Mouse (Mus musculus): ENCODE data around the gene Elmod2. TPM values are rescaled to one million over a fixed set of nuclear protein-coding genes. Genes with fewer than 3 reads are reported as not detected.

Gene Elmod2
- 61.4 TPM for polyA plus RNA-seq (2014; fragmentation: Illumina TruSeq; extraction: RNeasy Lipid Tissue Mini Kit (QIAGEN cat#74804); ENCODE audit: low read depth, low replicate concordance)

GRCm38 (mm10) chr8:83331899-83332697 lies at the start of gene Elmod2:
Gene Elmod2 (minus strand): TSS chr8:83332486.

GRCm38 (mm10) chr8:83348263-83348662 lies 16.0 kb upstream of the Elmod2 start, which contains the start of gene Mgat4d:
Gene Mgat4d (plus strand): TSS chr8:83348471.

GRCm38 (mm10) chr8:83290176-83290575 lies 42.1 kb downstream of the Elmod2 start, which contains the start of gene Ucp1:
Gene Ucp1 (plus strand): TSS chr8:83290352.

Other genes with a start within 250 kb of the Elmod2 start
- 7.9 TPM for gene Tbc1d9, start 167.1 kb downstream of the Elmod2 start, polyA plus RNA-seq (2014; fragmentation: Illumina TruSeq; extraction: RNeasy Lipid Tissue Mini Kit (QIAGEN cat#74804); ENCODE audit: low read depth, low replicate concordance)
- gene Gm10645, start 166.3 kb downstream of the Elmod2 start, polyA plus RNA-seq (2014; fragmentation: Illumina TruSeq; extraction: RNeasy Lipid Tissue Mini Kit (QIAGEN cat#74804); ENCODE audit: low read depth, low replicate concordance) = not detected
- not detected for gene Ucp1, start 42.1 kb downstream of the Elmod2 start, polyA plus RNA-seq (2014; fragmentation: Illumina TruSeq; extraction: RNeasy Lipid Tissue Mini Kit (QIAGEN cat#74804); ENCODE audit: low read depth, low replicate concordance)
- not detected for gene Mgat4d, start 16.0 kb upstream of the Elmod2 start, polyA plus RNA-seq (2014; fragmentation: Illumina TruSeq; extraction: RNeasy Lipid Tissue Mini Kit (QIAGEN cat#74804); ENCODE audit: low read depth, low replicate concordance)
- gene Clgn, start 57.4 kb upstream of the Elmod2 start, polyA plus RNA-seq (2014; fragmentation: Illumina TruSeq; extraction: RNeasy Lipid Tissue Mini Kit (QIAGEN cat#74804); ENCODE audit: low read depth, low replicate concordance) = 0.76 TPM
- 144 TPM for gene Scoc, start 125.9 kb upstream of the Elmod2 start, polyA plus RNA-seq (2014; fragmentation: Illumina TruSeq; extraction: RNeasy Lipid Tissue Mini Kit (QIAGEN cat#74804); ENCODE audit: low read depth, low replicate concordance)
- not detected for gene Olfr370, start 203.3 kb upstream of the Elmod2 start, polyA plus RNA-seq (2014; fragmentation: Illumina TruSeq; extraction: RNeasy Lipid Tissue Mini Kit (QIAGEN cat#74804); ENCODE audit: low read depth, low replicate concordance)
- gene Ndufb7, start 234.2 kb upstream of the Elmod2 start, polyA plus RNA-seq (2014; fragmentation: Illumina TruSeq; extraction: RNeasy Lipid Tissue Mini Kit (QIAGEN cat#74804); ENCODE audit: low read depth, low replicate concordance) = 0.63 TPM